Mouse (Mus musculus) CH12.LX (cell line): ENCODE measurements around the gene Olfr804.

Source experiments
- CHD2 ChIP-seq: IDR thresholded peaks from 2 replicates; pipeline ENCODE4 v1.6.1; 2011; ENCODE audit warnings: low read length, improper control_type of control experiment
- CTCF ChIP-seq, 2 experiments: IDR thresholded peaks in 1 of 2; conservative IDR thresholded peaks in 1 of 2; 2 replicates each; pipeline ENCODE4 v1.5.1; 2011 to 2012; ENCODE audit warnings: low read depth in 2 of 2, low read length in 2 of 2, improper control_type of control experiment in 1 of 2, inconsistent platforms in 1 of 2, mild to moderate bottlenecking in 1 of 2, moderate library complexity in 1 of 2
- KAT2A ChIP-seq: IDR thresholded peaks from 2 replicates; pipeline ENCODE4 v1.6.1; 2012; ENCODE audit warnings: low read length, improper control_type of control experiment, inconsistent platforms; ENCODE audit not compliant: insufficient replicate concordance
- POLR2A ChIP-seq: IDR thresholded peaks from 2 replicates; pipeline ENCODE4 v1.6.1; 2011; ENCODE audit warnings: low read depth, mild to moderate bottlenecking, improper control_type of control experiment, low read length
- SMC3 ChIP-seq: IDR thresholded peaks from 2 replicates; pipeline ENCODE4 v1.6.1; 2011; ENCODE audit warnings: low read depth, low read length, improper control_type of control experiment
- USF1 ChIP-seq: IDR thresholded peaks from 2 replicates; pipeline ENCODE4 v1.6.1; 2014; ENCODE audit warnings: low read depth, mild to moderate bottlenecking, inconsistent platforms, low read length, improper control_type of control experiment
- USF2 ChIP-seq: conservative IDR thresholded peaks from 2 replicates; pipeline ENCODE4 v1.6.1; 2011; ENCODE audit warnings: low read depth, low read length, improper control_type of control experiment

DNA sequence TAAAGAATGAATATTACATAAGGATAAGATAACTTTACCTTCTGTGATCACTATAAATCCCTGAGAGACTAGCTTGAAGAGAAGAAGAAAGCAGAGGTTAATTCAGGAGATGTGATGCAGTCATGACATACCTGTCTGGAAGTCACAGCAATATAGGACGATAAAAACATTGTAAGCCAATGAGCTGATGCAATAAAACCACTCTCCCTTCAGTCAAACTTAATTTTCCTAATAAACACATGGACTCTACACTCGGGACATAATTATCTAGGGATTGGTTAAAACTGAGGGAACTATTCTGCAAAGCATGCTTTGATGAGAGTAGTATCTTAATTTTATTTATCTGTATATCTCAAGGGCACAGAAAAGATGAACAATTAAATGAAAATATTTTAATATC is 8.8 kb upstream of the Olfr804 start, which contains the start of gene Olfr803:
- TF ChIP-seq POLR2A (no peak), USF1 (no peak), SMC3 (no peak), CHD2 (no peak), USF2 (no peak), KAT2A (no peak), CTCF (conservative IDR thresholded peaks at IDR 0.05 in 1 of 2, IDR thresholded peaks at IDR 0.05 in 1 of 2; ENCODE audit: low read depth in 2 of 2, low read length in 2 of 2) (no peak)
